Mouse (Mus musculus): Measurements from ENCODE around the gene Mycbp.

DNA sequence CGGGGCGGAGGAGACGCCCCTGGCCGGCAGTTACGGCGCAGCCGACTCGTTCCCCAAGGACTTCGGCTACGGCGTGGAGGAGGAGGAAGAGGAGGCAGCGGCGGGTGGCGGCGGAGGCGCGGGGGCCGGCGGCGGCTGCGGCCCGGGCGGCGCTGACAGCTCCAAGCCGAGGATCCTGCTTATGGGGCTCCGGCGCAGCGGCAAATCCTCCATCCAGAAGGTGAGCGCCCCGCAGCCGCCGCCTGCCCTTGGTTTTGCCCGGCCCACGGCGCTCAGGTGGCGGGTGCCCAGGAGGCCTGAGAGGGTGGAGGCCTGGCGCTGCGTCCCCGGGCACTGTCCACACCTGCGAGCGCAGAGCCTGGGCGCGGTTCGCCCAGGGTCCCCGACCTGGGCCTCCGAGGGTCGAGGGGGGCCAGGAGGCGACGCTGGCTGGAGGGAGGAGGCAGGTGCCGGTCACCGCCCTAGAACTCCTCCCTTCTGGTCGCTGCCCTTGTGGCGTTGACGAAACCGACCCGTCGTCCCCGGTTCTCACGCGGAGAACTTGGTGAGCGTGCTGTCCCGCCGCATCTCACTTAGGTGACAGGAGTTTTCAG is 13.0 kb downstream of the Mycbp start, which contains the start of gene 4930535I16Rik:
- TF ChIP-seq CTCF (IDR thresholded peaks at IDR 0.05; ENCODE audit: insufficient read depth, low read length) (no peak), POLR2A (IDR thresholded peaks at IDR 0.05; ENCODE audit: borderline replicate concordance, extremely low read depth, low read depth, low read length) (peak; percentile 47; the same call in 1 of the 2 replicates)

All from lung, adult 2 months (tissue).